Mouse (Mus musculus) midbrain, embryonic 12.5 days (tissue): ENCODE measurements around the gene Mcpt8. TPM values are rescaled to one million over a fixed set of nuclear protein-coding genes. Genes with fewer than 3 reads are reported as not detected.
"Not testable (repeated sequence)": the region's sequence is repeated elsewhere in the genome, so short reads cannot be mapped to it uniquely, and the experiment has no call there.

Experiments
- ATAC-seq: fragments of 200-750 bp; cut with Nextera tagmentation; 2 replicates; pipeline ENCODE4 v1.8.0; 2017; ENCODE audit warnings: low read depth, moderate TSS enrichment, moderate library complexity; ENCODE audit not compliant: low FRiP score
- H3K27ac ChIP-seq: fragments of 300-500 bp; sonication (generic); replicated peaks from 2 replicates; pipeline ENCODE4 v1.5.1; 2016; ENCODE audit warnings: mild to moderate bottlenecking
- H3K27me3 ChIP-seq: fragments of 300-500 bp; sonication (generic); 2 replicates; pipeline ENCODE4 v1.6.1; 2016; ENCODE audit warnings: mild to moderate bottlenecking
- H3K36me3 ChIP-seq: fragments of 300-500 bp; sonication (generic); 2 replicates; pipeline ENCODE4 v1.6.1; 2016
- H3K4me1 ChIP-seq: fragments of 300-500 bp; sonication (generic); 2 replicates; pipeline ENCODE4 v1.6.1; 2016
- H3K4me2 ChIP-seq: fragments of 300-500 bp; sonication (generic); replicated peaks from 2 replicates; pipeline ENCODE4 v1.6.1; 2016; ENCODE audit warnings: mild to moderate bottlenecking, moderate library complexity
- H3K4me3 ChIP-seq: fragments of 300-500 bp; sonication (generic); 2 replicates; pipeline ENCODE4 v1.5.1; 2016; ENCODE audit warnings: mild to moderate bottlenecking
- H3K9ac ChIP-seq: fragments of 300-500 bp; sonication (generic); replicated peaks from 2 replicates; pipeline ENCODE4 v1.6.1; 2016; ENCODE audit warnings: mild to moderate bottlenecking, moderate library complexity
- H3K9me3 ChIP-seq: fragments of 300-500 bp; sonication (generic); 2 replicates; pipeline ENCODE4 v1.6.1; 2016; ENCODE audit warnings: mild to moderate bottlenecking
- WGBS: fragments of 180-500 bp; shearing (Covaris S2); methylation state at CpG from one replicate; pipeline ENCODE4 v1.1.7; 2016; 5-methylcytosine and 5-hydroxymethylcytosine counted together
- polyA plus RNA-seq: library from polyadenylated mRNA; unstranded; fragments of >200 nt; fragmentation: Nextera tagmentation; extraction: Ambion mirVana; gene quantifications from 2 replicates; pipeline ENCODE4 v1.2.1, GENCODE M21; 2016

Gene Mcpt8
- polyA plus RNA-seq, result not detected in 2 replicates

GRCm38 (mm10) chr14:56085167-56085566, at the start of gene Mcpt8:
Gene Mcpt8 (minus strand): TSS chr14:56085273.
- no peak within 1 kb of the TSS for H3K4me2 ChIP-seq
- no peaks in the 10 kb centered on the region for H3K9me3 ChIP-seq
- ATAC-seq, result no peak
- no peak within 1 kb of the TSS for H3K27ac ChIP-seq
- no peaks in the 10 kb centered on the region for H3K4me1 ChIP-seq
- H3K9ac ChIP-seq, result no peak within 1 kb of the TSS
- H3K4me3 ChIP-seq, result no peak within 1 kb of the TSS
- no peaks in the 10 kb centered on the region for H3K36me3 ChIP-seq
- whole genome bisulfite sequencing, result 100% methylated on average over 2 of the region's 2 CpGs
- H3K27me3 ChIP-seq, result no peaks in the 10 kb centered on the region

- H3K4me1 ChIP-seq, H3K27ac ChIP-seq, H3K4me3 ChIP-seq, H3K36me3 ChIP-seq, H3K9me3 ChIP-seq, H3K4me2 ChIP-seq, H3K9ac ChIP-seq, ATAC-seq, H3K27me3 ChIP-seq: not testable (repeated sequence)
- WGBS, result 88% methylated on average over 1 of the region's 1 CpGs
Measured at GRCm38 (mm10) chr14:56133675-56134074, 48.6 kb upstream of the Mcpt8 start.

- not testable (repeated sequence) for H3K27ac ChIP-seq, H3K4me2 ChIP-seq, H3K4me1 ChIP-seq, H3K4me3 ChIP-seq, H3K27me3 ChIP-seq, H3K9me3 ChIP-seq, H3K9ac ChIP-seq, H3K36me3 ChIP-seq, ATAC-seq
- WGBS, result 78% methylated on average over 2 of the region's 2 CpGs
Measured at GRCm38 (mm10) chr14:56132508-56132907, 47.4 kb upstream of the Mcpt8 start, which contains the start of gene Gzmd. Gene Gzmd (minus strand): TSS chr14:56132608.

- H3K27ac ChIP-seq, result no peak overlapping the region
- H3K9me3 ChIP-seq, result no peaks in the 10 kb centered on the region
- no peaks in the 10 kb centered on the region for H3K27me3 ChIP-seq
- H3K9ac ChIP-seq, result no peak overlapping the region
- H3K4me2 ChIP-seq, result no peak overlapping the region
- no peak for ATAC-seq
- WGBS, result 54% methylated on average over 3 of the region's 3 CpGs
- H3K4me3 ChIP-seq, result no peak overlapping the region
- no peaks in the 10 kb centered on the region for H3K4me1 ChIP-seq
- H3K36me3 ChIP-seq, result no peaks in the 10 kb centered on the region
Measured at GRCm38 (mm10) chr14:56128341-56128740, 43.3 kb upstream of the Mcpt8 start.

GRCm38 (mm10) chr14:56123516-56123915, 38.4 kb upstream of the Mcpt8 start:
- Histone ChIP-seq H3K4me3 (no peak overlapping the region), H3K4me1 (no peaks in the 10 kb centered on the region), H3K9ac (no peak overlapping the region), H3K27me3 (no peaks in the 10 kb centered on the region), H3K9me3 (no peaks in the 10 kb centered on the region), H3K4me2 (no peak overlapping the region), H3K36me3 (no peaks in the 10 kb centered on the region), H3K27ac (no peak overlapping the region)
- no peak for ATAC-seq
- 82% methylated on average over 3 of the region's 3 CpGs for WGBS

- no peak for ATAC-seq
- Histone ChIP-seq H3K9ac (no peak within 1 kb of the TSS), H3K4me3 (no peak within 1 kb of the TSS), H3K4me2 (no peak within 1 kb of the TSS), H3K27me3 (no peaks in the 10 kb centered on the region), H3K4me1 (no peaks in the 10 kb centered on the region), H3K36me3 (no peaks in the 10 kb centered on the region), H3K27ac (no peak within 1 kb of the TSS), H3K9me3 (no peaks in the 10 kb centered on the region)
Measured at GRCm38 (mm10) chr14:56120525-56120924, 35.5 kb upstream of the Mcpt8 start, which contains the start of gene Gzme. Gene Gzme (minus strand): TSS chr14:56120625.

- 92% methylated on average over 33 of the region's 33 CpGs for WGBS
- not testable (repeated sequence) for H3K4me1 ChIP-seq, H3K4me3 ChIP-seq, H3K4me2 ChIP-seq, H3K9me3 ChIP-seq, H3K27me3 ChIP-seq, ATAC-seq, H3K27ac ChIP-seq, H3K36me3 ChIP-seq, H3K9ac ChIP-seq
Measured at GRCm38 (mm10) chr14:56115531-56116310, 30.6 kb upstream of the Mcpt8 start.

- H3K27ac ChIP-seq, result no peak overlapping the region
- H3K9me3 ChIP-seq, result no peaks in the 10 kb centered on the region
- 84% methylated on average over 13 of the region's 13 CpGs for WGBS
- no peak for ATAC-seq
- H3K27me3 ChIP-seq, result no peaks in the 10 kb centered on the region
- H3K36me3 ChIP-seq, result no peaks in the 10 kb centered on the region
- no peaks in the 10 kb centered on the region for H3K4me1 ChIP-seq
- no peak overlapping the region for H3K4me3 ChIP-seq
- H3K9ac ChIP-seq, result no peak overlapping the region
- no peak overlapping the region for H3K4me2 ChIP-seq
Measured at GRCm38 (mm10) chr14:56105447-56106180, 20.5 kb upstream of the Mcpt8 start.

GRCm38 (mm10) chr14:56105016-56105415, 19.9 kb upstream of the Mcpt8 start:
- Histone ChIP-seq H3K27ac (no peak overlapping the region), H3K9ac (no peak overlapping the region), H3K4me3 (no peak overlapping the region), H3K4me1 (no peaks in the 10 kb centered on the region), H3K4me2 (no peak overlapping the region), H3K27me3 (no peaks in the 10 kb centered on the region), H3K36me3 (no peaks in the 10 kb centered on the region), H3K9me3 (no peaks in the 10 kb centered on the region)
- no peak for ATAC-seq
- 88% methylated on average over 5 of the region's 5 CpGs for WGBS

- ATAC-seq, result no peak
- H3K27ac ChIP-seq, result no peak overlapping the region
- H3K9ac ChIP-seq, result no peak overlapping the region
- no peaks in the 10 kb centered on the region for H3K36me3 ChIP-seq
- H3K4me2 ChIP-seq, result no peak overlapping the region
- H3K4me3 ChIP-seq, result no peak overlapping the region
- 69% methylated on average over 3 of the region's 3 CpGs for WGBS
- no peaks in the 10 kb centered on the region for H3K4me1 ChIP-seq
- no peaks in the 10 kb centered on the region for H3K9me3 ChIP-seq
- H3K27me3 ChIP-seq, result no peaks in the 10 kb centered on the region
Measured at GRCm38 (mm10) chr14:56103452-56103851, 18.4 kb upstream of the Mcpt8 start.

GRCm38 (mm10) chr14:56102386-56102785, 17.3 kb upstream of the Mcpt8 start, which contains the start of gene Ctsg:
Gene Ctsg (minus strand): TSS chr14:56102574.
- Histone ChIP-seq H3K4me1 (no peaks in the 10 kb centered on the region), H3K27me3 (no peaks in the 10 kb centered on the region), H3K4me3 (no peak within 1 kb of the TSS), H3K9ac (no peak within 1 kb of the TSS), H3K4me2 (no peak within 1 kb of the TSS), H3K27ac (no peak within 1 kb of the TSS), H3K9me3 (no peaks in the 10 kb centered on the region), H3K36me3 (no peaks in the 10 kb centered on the region)
- ATAC-seq, result no peak
- 83% methylated on average over 10 of the region's 10 CpGs for WGBS

- no peak overlapping the region for H3K4me2 ChIP-seq
Measured at GRCm38 (mm10) chr14:56098940-56099339, 13.9 kb upstream of the Mcpt8 start.

More at GRCm38 (mm10) chr14:56098940-56099339, 13.9 kb upstream of the Mcpt8 start:
- H3K27me3 ChIP-seq, result no peaks in the 10 kb centered on the region
- no peaks in the 10 kb centered on the region for H3K36me3 ChIP-seq
- H3K9ac ChIP-seq, result no peak overlapping the region
- ATAC-seq, result no peak
- no peak overlapping the region for H3K27ac ChIP-seq
- 70% methylated on average over 4 of the region's 4 CpGs for WGBS
- no peaks in the 10 kb centered on the region for H3K4me1 ChIP-seq
- H3K9me3 ChIP-seq, result no peaks in the 10 kb centered on the region
- no peak overlapping the region for H3K4me3 ChIP-seq
